Mouse (Mus musculus) natural killer cell, adult 2 months (primary cell): ENCODE measurements around the gene Ap1g1.

Experiments
- DNase-seq, 2 experiments: peaks; one replicate each; pipeline ENCODE4 v3.0.0; 2022; ENCODE audit warnings: low spot score in 2 of 2

Gene Ap1g1

DNA sequence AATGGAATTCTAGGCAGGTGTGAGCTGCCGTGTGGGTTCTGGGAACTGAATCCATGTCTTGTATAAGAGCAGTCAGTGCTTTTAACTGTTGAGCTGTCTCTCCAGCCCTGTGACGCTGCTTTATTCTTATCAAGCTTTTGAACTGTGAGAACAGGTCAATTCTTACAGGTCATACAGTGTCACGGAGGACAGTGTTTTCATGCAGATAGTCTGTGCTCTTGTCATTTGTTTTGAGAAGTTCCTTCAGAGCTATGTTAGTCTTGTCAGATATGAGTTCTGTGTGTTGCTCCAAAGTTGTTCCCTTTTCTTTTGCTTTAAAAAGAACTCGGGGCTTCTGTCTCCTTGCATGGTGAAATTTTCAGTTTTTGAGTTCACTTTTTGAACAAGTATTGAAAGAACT is 2.2 kb downstream of the Ap1g1 start:
- DNase-seq: no peak

DNA sequence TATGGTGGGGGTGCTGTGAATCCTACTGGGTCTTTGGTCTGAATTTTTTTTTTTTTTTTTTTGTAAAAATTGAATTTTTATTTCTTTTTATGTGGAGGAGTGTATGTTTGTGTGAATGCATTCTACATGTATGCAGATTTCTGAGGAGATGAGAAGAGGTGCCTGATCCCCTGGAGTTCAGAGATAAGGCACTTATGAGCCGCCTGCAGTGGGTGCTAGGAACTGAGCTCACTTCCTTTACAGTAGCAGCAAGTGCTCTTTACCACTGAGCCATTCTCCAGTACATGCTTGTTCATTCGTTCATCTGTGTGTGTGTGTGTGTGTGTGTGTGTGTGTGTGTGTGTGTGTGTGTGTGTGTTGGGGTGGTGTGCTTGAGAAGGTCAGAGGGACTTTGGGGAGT is 12.6 kb downstream of the Ap1g1 start:
- DNase-seq: no peak

DNA sequence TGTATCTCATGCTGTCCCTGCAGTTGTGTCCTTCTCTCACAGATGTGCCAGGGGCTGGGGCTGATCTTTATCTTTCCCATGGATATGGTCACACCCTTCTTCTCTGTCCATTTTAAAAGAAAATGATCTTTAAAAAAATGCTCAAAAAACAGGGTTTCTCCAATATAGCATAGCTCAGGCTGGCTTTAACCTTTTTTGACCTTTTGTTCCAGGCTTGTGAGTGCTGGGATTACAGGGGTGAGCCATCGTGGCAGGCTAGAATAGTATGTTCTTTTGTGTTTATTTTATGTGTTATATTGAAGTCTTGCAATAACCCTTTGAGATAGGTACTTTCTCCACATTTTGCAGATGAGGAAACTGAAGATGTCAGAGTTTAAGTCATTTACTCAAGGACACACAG is 16.8 kb downstream of the Ap1g1 start:
- no peak for DNase-seq

DNA sequence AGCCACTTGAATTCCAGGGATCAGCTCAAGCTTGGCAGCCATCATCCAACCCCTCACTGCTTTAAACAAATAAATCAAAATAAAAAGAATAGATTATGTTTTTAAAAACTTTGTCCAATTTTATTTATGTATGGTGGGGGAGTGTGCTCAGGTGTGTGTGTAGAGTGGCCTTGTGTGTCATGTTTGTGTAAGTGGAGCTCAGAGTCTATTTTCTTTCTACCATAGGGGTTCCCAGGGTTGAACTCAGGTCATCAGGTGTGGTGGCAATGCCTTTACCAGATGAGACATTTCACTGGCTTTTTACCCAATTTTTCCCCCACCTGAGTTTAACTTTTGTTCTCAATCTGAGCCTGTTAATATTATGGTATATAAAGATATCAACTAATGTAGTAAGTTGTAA is 20.4 kb downstream of the Ap1g1 start:
- no peak for DNase-seq

DNA sequence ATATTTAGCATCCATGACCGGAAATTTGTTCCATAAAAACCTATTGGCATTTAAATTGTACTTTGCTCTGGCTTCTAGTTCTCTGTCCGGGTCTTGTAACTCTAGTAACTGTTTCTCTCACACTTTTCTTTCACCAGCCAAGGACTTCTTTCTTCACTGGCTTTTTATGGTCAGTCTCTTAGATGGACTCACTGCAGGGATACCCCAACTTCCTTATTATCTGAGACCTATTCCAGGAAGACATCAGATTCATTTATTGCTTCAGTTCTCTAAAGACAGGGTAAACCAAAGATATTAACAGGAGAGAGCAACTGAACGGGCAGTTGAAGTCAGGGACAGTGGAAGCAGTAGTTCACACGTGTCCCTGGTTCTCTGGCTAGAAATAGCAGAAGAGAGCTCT is 20.9 kb downstream of the Ap1g1 start:
- DNase-seq: no peak

DNA sequence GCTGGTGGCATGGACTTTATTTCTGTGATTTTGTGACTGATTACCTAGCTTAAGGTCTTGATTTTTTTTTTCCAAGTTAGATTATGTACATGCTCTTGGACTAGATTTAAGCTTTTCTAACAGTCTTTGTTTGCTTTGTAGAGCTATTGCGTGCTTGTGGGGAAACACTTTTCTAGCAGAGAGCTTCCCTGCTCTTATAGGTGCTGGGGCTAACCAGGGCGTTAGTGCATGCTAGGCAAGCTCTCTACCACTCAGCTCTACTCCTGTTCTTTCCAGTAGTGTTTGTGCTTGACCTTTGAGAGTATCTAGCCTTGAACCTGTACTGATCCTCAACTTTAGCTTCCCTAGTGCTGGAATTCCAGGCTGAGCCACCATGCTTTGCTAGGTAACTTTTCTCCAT is 22.0 kb downstream of the Ap1g1 start:
- DNase-seq: no peak

DNA sequence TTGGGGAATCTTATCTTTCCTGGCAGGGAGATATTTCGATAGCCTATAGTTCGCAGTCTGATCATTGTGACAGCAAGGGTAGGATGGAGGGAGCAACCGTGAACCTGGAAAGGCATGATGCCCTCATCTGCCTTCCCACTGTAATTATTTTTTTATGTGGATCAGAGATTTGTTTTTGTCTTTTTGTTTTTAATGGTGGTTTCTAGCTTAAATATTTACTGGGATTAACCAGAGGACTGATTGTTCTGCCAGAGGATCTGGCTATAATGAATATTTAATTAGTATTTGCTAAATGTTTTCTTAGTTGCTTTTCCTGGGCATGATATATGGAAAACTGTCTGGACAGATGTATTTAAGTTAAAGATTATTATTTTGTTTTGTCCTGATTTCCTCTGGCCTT is 24.9 kb downstream of the Ap1g1 start:
- DNase-seq: no peak

DNA sequence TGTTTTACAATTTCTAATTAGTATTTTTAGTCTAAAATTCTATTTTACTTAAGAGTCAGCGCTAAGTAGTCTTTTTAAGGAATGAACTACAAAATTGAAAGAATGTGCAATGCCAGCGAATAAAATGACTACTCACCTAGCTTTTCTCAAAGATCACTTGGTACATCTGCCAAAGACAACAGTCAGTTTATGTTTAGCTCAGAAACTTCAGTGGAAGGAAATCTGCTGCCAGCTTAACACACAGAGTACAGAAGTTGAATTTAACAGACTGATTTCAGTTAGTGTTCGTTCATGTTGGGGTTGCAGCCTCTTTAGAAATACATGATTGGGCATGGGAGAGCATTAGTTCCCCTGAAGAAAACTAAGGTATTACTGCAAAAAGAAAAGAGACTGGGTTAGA is 25.4 kb downstream of the Ap1g1 start:
- no peak for DNase-seq

DNA sequence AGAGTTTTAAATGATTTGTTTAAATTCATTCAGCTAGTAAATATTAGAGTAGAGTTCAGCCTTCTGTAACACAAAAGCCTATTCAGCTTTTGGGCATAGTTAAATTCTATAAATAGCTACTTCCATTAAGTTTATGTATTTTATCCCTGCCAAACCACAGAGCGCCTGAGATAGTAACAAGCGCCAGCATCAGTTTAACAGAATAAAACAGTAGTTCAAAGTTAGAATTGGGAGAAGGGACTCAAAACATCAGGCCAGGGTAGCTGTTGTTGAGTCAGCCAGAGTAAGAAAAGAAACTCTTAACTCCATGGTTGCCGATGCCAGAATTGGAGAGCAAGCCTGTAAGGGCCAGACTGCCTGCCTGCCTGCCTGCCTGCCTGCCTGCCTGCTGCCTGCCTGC is 28.2 kb downstream of the Ap1g1 start:
- no peak for DNase-seq

DNA sequence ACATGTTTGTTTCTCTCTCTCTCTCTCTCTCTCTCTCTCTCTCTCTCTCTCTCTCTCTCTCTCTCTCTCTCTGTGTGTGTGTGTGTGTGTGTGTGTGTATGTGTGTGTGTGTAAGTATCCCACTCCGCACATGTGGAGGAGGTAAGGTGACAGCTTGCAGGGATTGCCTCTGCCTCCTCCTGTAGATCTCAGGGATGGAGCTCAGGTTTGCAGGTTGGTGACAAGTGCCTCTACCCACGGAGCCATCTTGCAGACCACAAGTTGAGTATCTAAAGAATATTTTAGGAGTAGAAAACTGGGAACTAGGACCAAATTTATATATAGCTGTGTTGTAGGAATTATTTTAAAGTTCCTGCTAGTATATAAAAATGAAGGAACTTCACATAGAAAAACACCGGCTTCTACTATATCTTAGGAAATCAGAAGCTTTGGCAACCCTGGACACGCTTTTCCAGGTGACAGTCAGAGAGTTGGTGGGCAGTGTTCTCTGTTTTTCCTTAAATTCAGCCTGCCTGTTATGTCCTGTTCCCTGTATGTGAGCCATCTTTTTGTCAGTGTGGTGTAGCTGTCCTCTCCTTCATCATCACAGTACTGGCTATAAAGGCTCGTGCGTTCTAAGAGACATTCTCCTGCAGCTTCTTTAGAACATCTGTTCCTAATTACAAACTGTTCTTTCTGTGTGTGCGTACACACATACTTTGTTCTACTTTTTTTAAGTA is 29.2 kb downstream of the Ap1g1 start:
- DNase-seq: no peak

DNA sequence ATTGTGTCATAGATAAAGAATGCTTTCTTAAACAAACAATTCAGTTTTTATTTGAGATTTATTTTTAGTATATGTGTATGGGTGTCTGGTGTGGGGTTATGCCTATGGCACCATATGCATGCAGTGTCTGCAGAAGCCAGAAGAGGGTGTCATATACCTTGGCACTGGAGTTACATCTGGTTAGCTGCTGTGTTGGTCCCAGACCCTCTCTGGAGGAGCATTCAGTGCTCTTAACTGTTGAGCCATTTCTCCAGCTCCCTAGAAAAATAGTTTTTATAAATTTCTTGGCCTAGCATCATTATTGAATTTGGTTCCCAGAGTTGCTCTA is 29.7 kb downstream of the Ap1g1 start:
- DNase-seq: no peak

DNA sequence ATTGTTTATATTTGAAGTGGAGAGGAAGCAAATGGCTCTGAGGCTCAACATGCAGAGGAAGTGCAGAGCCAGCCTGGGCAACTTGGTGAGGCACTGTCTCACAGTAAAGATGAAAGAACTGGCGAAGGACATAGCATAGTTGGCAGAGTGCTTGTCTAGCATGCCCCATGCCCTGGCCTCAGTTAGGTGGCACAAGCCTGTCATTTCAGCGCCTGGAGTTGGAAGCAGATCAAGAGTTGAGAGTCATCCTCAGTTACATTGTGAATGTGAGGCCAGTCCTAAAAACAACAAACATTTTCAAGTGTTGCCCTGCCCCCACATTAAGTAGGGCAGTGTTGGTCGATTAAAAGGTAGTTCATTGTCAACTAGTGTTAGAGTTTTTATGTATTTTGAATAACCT is 32.1 kb downstream of the Ap1g1 start:
- DNase-seq: no peak

DNA sequence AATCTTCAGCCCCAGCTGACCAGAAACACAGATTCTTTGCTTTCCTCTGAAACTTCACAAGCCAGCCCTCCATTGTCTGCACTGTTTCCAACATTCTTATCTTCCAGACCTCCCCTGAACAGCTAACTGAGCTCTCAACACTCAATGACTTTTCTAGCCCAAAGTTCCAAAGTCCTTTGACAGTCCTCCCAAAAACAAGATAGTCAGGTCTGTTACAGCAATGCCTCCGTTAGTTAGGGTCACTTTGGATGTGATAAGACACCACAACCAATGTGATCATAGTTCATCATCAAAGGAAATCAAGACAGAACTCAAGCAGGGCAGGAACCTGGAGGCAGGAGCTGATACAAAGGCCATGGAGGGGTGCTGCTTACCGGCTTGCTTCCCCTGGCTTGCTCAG is 36.9 kb downstream of the Ap1g1 start:
- no peak for DNase-seq

DNA sequence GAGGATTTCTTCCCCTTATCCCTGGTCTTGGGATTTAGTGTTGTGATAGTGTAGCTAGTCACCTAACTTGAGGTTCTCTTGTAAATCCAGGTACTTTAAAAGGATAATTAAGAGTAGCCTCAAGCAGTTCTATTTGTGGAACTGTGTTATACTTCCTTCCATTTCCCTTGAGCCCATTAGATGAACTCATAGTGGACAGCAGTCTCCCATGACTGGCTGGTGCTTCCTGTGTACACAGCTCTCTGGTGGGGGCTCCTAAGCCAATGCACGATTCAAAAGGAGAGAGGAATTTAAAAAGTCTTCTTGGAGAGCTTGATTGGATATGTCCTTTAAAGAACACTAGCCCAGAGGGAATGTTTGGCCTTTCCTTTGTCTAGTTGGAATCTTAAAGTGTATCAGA is 39.6 kb downstream of the Ap1g1 start:
- DNase-seq: no peak

DNA sequence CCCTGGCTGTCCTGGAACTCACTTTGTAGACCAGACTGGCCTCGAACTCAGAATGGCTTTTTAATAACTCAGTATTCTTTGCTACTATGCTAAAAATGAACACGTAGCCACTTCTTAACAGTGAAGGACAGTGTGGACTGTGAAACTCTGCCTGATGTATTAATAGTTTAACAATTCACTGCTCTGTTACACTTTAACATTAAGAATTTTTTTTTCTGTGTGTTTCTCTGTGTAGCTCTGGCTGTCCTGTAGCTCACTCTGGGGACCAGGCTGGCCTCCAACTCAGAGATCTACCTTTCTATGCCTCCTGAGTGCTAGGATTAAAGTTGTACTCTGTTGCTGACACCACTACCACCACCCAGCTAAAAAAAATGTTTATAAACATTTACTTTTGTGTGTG is 45.2 kb downstream of the Ap1g1 start:
- DNase-seq: no peak

DNA sequence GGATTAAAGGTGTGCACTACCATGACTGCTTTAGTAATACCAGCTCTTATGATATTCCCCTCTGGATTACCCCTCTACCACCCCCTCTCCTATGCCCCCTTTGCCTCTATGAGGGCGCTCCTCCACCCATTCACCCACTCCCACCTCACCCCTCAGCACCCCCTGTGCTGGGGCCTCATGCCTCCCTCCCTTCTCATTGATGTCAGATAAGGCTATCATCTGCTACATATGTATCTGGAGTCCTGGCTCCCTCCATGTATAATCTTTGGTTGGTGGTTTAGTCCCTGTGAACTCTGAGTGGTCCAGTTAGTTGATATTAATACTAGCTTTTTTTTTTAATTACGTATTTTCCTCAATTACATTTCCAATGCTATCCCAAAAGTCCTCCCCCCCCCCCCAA is 61.5 kb downstream of the Ap1g1 start:
- DNase-seq: no peak

DNA sequence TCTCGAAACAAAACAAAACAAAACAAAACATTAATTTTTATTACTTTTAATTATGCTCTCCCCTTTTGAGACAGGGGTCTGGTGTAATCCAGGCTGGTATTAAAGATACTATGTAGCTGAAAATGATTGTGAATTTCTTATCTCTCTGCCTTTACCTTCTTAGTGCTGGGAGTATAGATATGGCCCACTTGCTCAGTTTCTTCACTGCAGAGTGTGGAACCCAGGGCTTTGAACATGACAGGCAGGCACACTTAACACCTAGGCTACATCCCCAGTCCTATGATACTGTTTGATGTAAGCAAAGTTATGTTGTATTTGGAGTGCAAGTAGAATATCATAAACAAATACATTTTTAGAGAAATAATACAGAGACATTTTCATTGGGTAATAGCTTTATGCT is 64.1 kb downstream of the Ap1g1 start:
- DNase-seq: no peak

DNA sequence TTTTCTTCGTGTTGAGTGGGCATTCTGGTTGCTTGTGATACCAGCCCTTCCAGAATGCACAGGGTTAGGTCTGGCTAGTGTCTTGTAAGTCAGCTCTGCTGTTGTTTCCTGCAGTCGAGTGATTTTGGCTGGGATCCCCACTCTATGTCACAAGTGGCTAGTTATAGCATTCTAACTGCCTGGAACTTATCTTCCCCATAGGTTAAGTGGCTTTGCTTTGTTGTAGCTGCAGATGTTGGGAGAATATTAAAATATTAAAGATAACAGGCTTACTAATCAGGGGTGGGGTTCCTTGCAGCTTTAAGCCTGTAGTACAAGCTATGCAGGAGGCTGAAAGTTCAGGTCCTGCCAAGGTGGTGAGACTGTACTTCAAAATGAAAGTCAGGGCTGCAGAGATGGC is 69.5 kb downstream of the Ap1g1 start:
- no peak for DNase-seq

DNA sequence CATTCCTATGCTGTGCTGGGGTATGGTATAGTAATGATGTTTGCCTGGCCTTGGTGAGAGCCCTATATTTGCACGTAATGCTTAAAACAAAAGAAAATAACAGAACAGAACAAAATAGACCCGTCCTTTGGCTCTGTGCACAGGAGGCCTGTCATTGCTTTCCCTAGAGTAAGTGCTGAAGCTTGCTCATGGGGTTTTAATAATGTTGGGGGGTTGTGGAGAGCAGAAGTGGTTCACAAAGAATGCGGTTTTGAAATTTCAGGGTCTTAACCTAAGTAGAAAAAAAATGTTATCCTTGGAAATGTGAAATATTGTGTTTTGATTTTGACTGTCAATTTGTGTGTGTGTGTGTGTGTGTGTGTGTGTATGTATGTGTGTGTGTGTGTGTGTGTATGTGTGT is 70.6 kb downstream of the Ap1g1 start:
- no peak for DNase-seq

DNA sequence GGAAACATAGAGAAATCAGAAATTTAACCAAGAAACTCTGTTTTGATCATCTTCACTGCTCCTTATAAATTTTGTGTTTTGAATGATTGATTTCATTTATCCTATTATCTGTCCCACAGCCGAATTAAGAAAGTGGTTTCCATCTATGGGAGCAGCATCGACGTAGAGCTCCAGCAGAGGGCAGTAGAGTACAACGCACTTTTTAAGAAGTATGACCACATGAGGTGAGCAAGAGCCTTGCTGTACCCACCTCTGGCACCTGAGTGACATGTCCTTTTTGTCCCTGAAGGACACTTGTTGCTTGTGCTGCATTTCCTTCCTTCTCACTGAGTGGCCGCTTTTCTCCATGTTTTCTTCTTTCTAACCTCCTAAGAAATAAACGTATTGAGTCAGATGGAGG is 75.1 kb downstream of the Ap1g1 start:
- peak; percentile 44 to 68 for DNase-seq

DNA sequence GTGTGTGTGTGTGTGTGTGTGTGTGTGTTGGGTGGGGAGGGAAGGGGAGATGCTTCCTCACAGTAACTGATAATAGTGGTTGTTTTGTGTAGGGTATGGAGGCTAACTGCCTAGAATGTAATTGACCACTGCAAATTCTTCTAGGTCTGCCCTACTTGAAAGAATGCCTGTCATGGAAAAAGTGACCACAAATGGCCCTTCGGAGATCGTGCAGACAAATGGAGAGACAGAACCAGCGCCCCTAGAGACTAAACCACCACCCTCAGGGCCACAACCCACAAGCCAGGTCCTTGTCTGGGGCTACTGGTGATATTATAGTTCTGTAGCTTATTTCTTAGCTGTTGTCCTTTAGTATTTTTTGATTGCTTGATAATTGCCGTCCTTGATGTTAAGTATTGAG is 76.2 kb downstream of the Ap1g1 start:
- no peak for DNase-seq

DNA sequence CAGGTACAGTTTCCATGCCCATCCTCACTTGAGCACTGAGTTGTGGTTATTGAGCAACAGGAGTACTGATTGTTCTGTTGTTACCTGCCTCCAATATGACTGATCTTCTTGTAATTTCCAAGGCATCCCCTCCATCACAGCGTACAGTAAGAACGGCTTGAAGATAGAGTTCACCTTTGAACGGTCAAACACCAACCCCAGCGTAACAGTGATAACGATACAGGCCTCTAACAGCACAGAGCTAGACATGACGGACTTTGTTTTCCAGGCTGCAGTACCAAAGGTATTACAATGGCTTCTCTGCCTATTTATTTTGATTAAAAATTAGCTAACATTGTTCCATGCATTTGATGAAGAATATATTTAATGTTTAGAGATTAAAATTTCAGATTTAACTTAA is 77.1 kb downstream of the Ap1g1 start:
- DNase-seq: no peak

DNA sequence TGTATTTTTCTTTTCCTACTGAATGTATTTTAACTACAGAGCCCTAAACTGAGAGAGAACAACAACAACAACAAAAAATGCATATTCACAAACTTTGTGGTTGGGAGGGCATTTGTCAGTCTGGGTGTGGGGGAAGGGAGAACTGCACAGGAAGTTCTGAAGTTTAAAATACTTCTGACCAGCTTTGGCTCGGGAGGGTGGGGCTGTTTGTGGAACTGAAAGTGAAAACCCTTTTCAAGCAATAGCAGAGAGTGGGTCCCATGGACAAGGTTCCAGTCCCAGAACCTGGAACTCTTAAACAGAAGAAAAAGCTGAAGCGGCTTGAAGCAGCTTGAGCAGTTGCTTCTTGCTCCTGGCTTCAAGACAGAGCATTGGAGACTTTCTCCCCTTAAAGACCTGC is 85.0 kb downstream of the Ap1g1 start:
- peak; percentile 66 to 72 for DNase-seq

DNA sequence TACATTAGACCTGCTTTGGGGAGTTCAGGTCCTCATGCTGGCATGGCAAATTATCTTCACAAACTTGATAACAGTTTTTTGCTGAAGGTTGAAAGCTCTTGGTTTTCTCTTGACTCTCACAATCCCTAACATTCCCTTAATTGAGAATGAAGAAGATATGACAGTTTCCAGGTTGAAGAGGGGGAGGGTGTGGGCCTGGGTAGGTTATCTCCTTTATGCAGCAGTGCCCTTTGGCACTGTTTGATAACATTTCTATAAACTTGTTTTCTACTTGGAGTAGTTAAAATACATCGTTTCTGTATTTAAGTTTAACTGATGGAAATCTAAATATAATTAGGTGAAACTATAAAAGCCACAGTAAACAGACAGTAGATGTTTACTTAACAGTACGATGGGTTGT is 86.4 kb downstream of the Ap1g1 start:
- no peak for DNase-seq

DNA sequence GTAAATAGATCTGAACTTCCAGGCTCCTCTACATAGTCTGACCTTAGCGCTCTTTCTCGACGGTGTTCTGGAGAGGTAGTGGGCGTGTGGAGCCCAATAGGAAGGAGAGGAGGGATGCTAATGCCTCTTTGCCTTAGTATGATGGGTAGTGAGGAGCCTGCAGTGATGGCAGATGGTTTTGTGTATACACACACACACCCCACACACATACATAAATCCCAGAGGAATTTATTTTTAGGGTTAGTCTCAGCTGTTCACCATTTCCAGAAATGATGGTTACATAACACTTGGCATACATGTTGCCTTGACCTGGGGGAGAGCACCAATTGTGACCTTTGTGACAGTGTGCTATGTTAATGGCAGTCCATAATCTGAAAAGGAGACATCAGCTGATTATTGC is 87.2 kb downstream of the Ap1g1 start:
- no peak for DNase-seq
